Mouse (Mus musculus): ENCODE results near the gene Snu13.

GRCm38 (mm10) chr15:81993992-81994391 lies 53.4 kb downstream of the Snu13 start:
- no peak for TF ChIP-seq CTCF (IDR thresholded peaks at IDR 0.05; ENCODE audit: low read depth)
- TF ChIP-seq EP300 (IDR thresholded peaks at IDR 0.05; ENCODE audit: low read depth) = no peak
